Mouse (Mus musculus): ENCODE data around the gene A930002H24Rik.

The A930002H24Rik gene

DNA sequence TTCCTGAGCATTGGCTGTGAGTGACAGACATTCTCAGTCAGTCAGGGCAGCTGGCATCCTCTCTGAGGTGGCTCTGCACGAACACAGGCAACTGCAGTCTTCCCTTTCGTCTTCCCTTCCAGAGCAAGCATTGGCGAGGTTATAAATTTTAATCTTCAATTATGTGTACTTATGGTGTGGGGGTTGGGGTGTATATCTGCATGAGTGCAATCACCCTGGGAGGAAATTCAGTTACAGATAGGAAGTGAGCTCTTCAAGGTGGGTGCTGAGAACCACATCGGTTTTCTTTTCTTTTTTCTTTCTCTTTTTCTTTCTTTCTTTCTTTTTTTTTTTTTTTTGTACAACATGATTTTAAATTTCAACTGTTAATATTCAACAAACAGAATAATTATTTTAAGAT is 32.0 kb downstream of the A930002H24Rik start:
- DNase-seq = no peak

DNA sequence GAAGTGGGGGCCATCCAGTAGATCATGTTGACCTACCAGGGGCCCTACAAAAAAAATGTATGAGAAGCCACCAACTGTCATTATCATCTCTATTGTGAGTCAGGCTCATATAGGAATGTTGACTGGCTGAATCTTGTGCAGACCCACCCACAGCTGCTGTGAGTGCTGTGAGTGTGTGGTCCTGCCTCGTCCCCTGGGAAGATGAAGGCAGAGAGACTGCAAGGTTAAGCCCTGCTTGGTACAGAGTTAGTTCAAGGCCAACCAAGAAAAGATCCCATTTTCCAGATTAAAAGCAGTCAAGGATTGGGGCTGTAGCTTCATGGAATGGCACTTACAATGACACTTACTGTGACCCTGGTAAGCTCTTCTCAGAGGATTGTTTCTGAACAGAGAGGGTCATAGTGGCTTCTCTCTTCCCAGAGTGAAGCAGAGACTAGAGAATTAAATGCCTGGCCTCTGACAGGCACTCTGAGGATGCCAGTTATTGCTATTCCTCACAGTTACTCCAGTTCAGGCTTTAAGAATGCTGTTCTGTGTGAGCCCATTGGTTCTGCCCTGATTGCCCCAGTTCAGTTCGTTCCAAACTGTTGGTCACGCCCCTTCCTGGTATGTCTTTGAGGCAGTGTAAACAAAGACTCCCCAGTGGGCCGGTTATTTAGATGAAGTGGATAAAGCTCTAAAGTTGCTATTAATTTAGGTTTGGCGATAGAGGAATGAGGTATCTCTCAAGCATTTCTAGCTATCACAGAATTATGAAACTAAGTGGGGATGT is 34.8 kb downstream of the A930002H24Rik start:
- no peak for DNase-seq

DNA sequence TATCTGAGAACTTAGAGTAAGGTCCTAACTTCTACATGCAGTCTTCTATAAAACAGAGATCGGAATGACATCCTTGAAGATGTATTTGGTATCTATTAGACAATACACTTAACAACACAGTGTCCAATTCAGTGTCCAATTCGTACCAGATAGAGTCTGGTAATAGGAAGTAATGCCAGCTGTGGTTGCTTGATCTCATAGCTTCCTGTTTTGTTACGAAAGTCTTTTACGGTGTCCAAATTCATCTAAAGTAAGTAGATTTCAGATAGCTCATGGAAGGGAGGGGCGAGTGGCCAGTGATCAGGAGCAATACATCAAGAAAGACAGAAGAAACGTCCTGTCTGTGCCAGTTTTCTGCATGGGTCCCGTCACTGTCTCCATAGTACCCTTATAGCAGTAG is 36.8 kb downstream of the A930002H24Rik start:
- no peak for DNase-seq

DNA sequence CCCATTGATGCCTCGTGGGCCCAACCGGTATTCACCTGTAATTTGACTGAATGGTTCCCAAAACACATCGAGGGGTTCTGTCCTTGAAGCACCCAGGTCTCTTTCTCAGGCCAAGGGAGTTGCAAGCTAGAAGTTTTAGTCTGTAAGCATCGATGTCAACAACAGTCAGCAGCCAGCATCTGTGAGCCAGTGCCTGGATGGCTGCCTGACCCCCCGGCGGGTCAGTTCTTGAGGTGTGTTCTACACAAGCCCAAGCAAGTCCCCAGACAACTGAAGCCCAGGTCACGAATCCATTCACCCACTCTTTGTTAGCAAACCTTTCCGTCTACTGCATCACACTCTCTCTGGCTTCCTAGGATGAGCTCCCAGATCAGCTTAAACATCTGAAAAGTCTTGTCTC is 37.4 kb downstream of the A930002H24Rik start:
- no peak for DNase-seq

DNA sequence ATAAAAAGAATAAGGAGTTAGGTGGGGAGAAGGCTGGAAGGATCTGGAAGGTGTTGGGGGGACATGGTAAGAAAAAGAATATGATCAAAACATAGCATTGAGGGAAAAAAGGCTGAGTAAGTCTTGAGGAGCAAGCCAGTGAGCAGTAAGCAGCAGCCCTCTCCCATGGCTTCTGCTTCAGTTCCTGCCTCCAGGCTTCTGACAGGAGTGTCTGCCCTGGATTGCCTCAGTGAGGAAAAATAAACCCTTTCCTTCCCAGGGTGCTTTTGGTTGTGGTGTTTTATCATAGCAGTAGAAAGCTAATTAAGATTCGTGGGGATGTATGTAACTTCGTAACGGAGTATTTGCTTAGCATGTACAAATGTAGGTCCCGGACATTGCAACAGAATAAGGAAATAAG is 39.5 kb downstream of the A930002H24Rik start:
- no peak for DNase-seq

DNA sequence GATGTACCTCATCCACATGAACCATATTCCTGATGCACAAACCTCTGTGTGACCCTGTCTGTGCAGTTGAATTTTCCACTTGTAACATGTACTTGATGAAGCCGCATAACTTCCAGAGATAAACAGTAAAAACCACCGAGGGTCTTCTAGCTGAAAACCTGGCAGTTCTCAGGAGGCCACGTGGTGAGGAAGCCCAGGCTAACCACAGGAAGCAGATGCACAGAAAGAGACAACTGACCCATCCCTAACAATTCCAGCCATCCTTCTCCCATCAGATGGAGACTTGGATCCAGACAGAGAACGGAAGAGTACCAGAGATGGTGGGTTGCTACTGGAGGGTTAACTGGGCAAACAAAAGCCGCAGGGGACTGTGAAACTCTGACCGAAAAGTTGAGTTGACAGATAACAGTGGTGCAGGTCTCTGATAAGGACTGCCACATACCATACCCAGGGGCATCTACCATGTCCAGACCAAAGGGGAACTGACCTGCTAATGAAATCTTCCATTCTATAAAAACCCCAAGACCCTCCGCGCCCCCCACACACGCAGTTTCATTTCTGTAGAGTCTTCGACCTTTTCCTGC is 45.1 kb downstream of the A930002H24Rik start:
- DNase-seq = no peak

DNA sequence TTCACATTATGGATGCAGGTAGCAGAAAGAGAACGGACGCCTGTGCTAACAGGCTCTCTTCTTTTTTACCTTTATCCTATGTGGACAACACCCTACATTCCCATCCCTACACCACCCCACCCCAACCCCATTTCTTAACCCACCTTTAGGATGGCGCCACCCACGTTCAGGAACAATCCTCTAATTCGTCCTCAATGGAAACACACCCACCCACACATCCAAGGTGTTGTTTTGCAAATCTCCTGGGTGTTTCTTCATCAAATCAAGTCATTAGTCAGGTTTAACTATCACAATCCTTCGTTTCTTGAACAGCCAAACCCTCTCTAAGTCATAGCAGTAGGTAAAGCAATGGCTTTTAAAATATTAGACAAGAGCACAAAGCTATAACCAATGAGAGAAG is 50.0 kb downstream of the A930002H24Rik start:
- no peak for DNase-seq

All from lung, postnatal 4 days (tissue).